Mouse (Mus musculus) gastrocnemius, postnatal 4 days (tissue): ENCODE measurements at regions not wholly inside any gene's neighbourhood (a gene's known extent, or its start where the extent isn't known, plus 50 kb on each side); places are given as distances from the start of the nearest gene placed in this dataset.

Experiments
- DNase-seq, 2 experiments: peaks; one replicate each; pipeline ENCODE4 v3.0.0; 2021 to 2022; ENCODE audit warnings: low spot score in 2 of 2, mixed read lengths in 2 of 2

GRCm38 (mm10) chr10:66851841-66852240 lies 244.1 kb upstream of the Jmjd1c start:
- DNase-seq, result no peak

- DNase-seq, result no peak
These were observed 243.2 kb upstream of the Jmjd1c start for GRCm38 (mm10) chr10:66852708-66853107.

- peak; percentile 75 to 86 for DNase-seq
These were observed 242.7 kb upstream of the Jmjd1c start for GRCm38 (mm10) chr10:66853258-66853657.

- no peak for DNase-seq
These were observed 241.0 kb upstream of the Jmjd1c start for GRCm38 (mm10) chr10:66854895-66855294.

GRCm38 (mm10) chr10:66857330-66857729 lies 238.6 kb upstream of the Jmjd1c start:
- DNase-seq, result no peak

GRCm38 (mm10) chr10:66861421-66861820 lies 234.5 kb upstream of the Jmjd1c start:
- no peak for DNase-seq

GRCm38 (mm10) chr10:66864161-66864862 lies 231.6 kb upstream of the Jmjd1c start:
- no peak for DNase-seq

- DNase-seq, result no peak
These were observed 230.8 kb upstream of the Jmjd1c start for GRCm38 (mm10) chr10:66865010-66865582.

- no peak for DNase-seq
These were observed 224.7 kb upstream of the Jmjd1c start for GRCm38 (mm10) chr10:66871133-66871664.

- DNase-seq, result no peak
These were observed 224.3 kb upstream of the Jmjd1c start for GRCm38 (mm10) chr10:66871673-66872072.

GRCm38 (mm10) chr10:66873468-66873867 lies 222.5 kb upstream of the Jmjd1c start:
- peak in 1 of 2 experiments; percentile 18 for DNase-seq

- DNase-seq, result peak in 1 of 2 experiments; percentile 15
These were observed 216.9 kb upstream of the Jmjd1c start for GRCm38 (mm10) chr10:66879071-66879470.

- no peak for DNase-seq
These were observed 213.1 kb upstream of the Jmjd1c start for GRCm38 (mm10) chr10:66882825-66883224.

GRCm38 (mm10) chr10:66885575-66885974 lies 210.3 kb upstream of the Jmjd1c start:
- no peak for DNase-seq

- no peak for DNase-seq
These were observed 206.0 kb upstream of the Jmjd1c start for GRCm38 (mm10) chr10:66889786-66890555.

- no peak for DNase-seq
These were observed 204.1 kb upstream of the Jmjd1c start for GRCm38 (mm10) chr10:66891811-66892210.

- no peak for DNase-seq
These were observed 202.1 kb upstream of the Jmjd1c start for GRCm38 (mm10) chr10:66893836-66894235.

GRCm38 (mm10) chr10:66896698-66897622 lies 199.0 kb upstream of the Jmjd1c start:
- DNase-seq, result no peak

- no peak for DNase-seq
These were observed 196.2 kb upstream of the Jmjd1c start for GRCm38 (mm10) chr10:66899724-66900123.

- DNase-seq, result no peak
These were observed 195.1 kb upstream of the Jmjd1c start for GRCm38 (mm10) chr10:66900781-66901180.

GRCm38 (mm10) chr10:66901873-66902272 lies 194.1 kb upstream of the Jmjd1c start:
- no peak for DNase-seq
